In genomic region chr11:24472617-24473367, GRCm38 (mm10) we compare ENCODE assay signal across 15 mouse cellular contexts.
DNase-seq lines count a peak whose midpoint lies in the region; ATAC-seq and TF ChIP-seq lines count a peak whose summit lies in the region.
"Had no signal": no experiment of that assay in that cellular context is flagged by ENCODE, and none has a peak within 500 bp of the region (broad histone marks: within the 10 kb centered on the region; RNA-seq: fewer than 3 reads in every experiment).

No protein-coding gene starts in this region.

- H3K27me3 ChIP-seq in kidney, embryonic 15.5 days, result no peaks in the 10 kb centered on the region
- no peaks in the 10 kb centered on the region for H3K27me3 ChIP-seq in kidney, embryonic 14.5 days (ENCODE audit: control insufficient read depth, insufficient read depth, low read length)
- no peaks in the 10 kb centered on the region for H3K27me3 ChIP-seq in intestine, embryonic 15.5 days (replicated peaks)
- H3K27me3 ChIP-seq in stomach, embryonic 14.5 days (ENCODE audit: control insufficient read depth, insufficient read depth, low read length), result no peaks in the 10 kb centered on the region
- no peaks in the 10 kb centered on the region for H3K27me3 ChIP-seq in lung, postnatal 0 days (replicated peaks; ENCODE audit: insufficient read depth, low read length)
- H3K27me3 ChIP-seq: forebrain, embryonic 13.5 days; heart, embryonic 12.5 days had no signal

- no peak for TF ChIP-seq CTCF in lung, postnatal 0 days (IDR thresholded peaks at IDR 0.05)

- H3K9me3 ChIP-seq in kidney, embryonic 15.5 days (replicated peaks), result no peaks in the 10 kb centered on the region
- no peaks in the 10 kb centered on the region for H3K9me3 ChIP-seq in kidney, embryonic 14.5 days (ENCODE audit: control insufficient read depth, low read length)
- H3K9me3 ChIP-seq in intestine, embryonic 15.5 days, result no peaks in the 10 kb centered on the region
- no peaks in the 10 kb centered on the region for H3K9me3 ChIP-seq in stomach, embryonic 14.5 days (ENCODE audit: control insufficient read depth, low read depth, low read length)
- no peaks in the 10 kb centered on the region for H3K9me3 ChIP-seq in lung, postnatal 0 days (ENCODE audit: low read length)
- H3K9me3 ChIP-seq: forebrain, embryonic 13.5 days; heart, embryonic 12.5 days had no signal

- no peak overlapping the region for H3K9ac ChIP-seq in kidney, embryonic 15.5 days
- H3K9ac ChIP-seq in kidney, embryonic 14.5 days (ENCODE audit: low read depth, low read length), result no peak overlapping the region
- H3K9ac ChIP-seq in intestine, embryonic 15.5 days, result no peak overlapping the region
- no peak overlapping the region for H3K9ac ChIP-seq in stomach, embryonic 14.5 days (replicated peaks; ENCODE audit: low read depth, low read length)
- no peak overlapping the region for H3K9ac ChIP-seq in lung, postnatal 0 days (replicated peaks; ENCODE audit: low read depth)
- H3K9ac ChIP-seq: forebrain, embryonic 13.5 days; forebrain, postnatal 0 days; heart, embryonic 12.5 days had no signal

- peaks cover 3% of the 10 kb centered on the region; the same call in 1 of the 2 replicates for H3K4me1 ChIP-seq in kidney, embryonic 15.5 days
- H3K4me1 ChIP-seq in kidney, embryonic 14.5 days (ENCODE audit: control insufficient read depth, insufficient read depth, low read length), result no peaks in the 10 kb centered on the region
- H3K4me1 ChIP-seq in intestine, embryonic 15.5 days (replicated peaks), result no peaks in the 10 kb centered on the region
- H3K4me1 ChIP-seq in stomach, embryonic 14.5 days (ENCODE audit: control insufficient read depth, insufficient read depth, low read length), result 0 out of 2 replicates have a peak, but pooled peaks cover 8% of the 10 kb centered on the region
- no peaks in the 10 kb centered on the region for H3K4me1 ChIP-seq in lung, postnatal 0 days (ENCODE audit: insufficient read depth, low read depth, low read length)
- H3K4me1 ChIP-seq: forebrain, embryonic 13.5 days had no signal

- no peak for TF ChIP-seq EP300 in lung, postnatal 0 days (IDR thresholded peaks at IDR 0.05)

- ATAC-seq in kidney, embryonic 15.5 days (replicated peaks; ENCODE audit: low FRiP score), result 0 out of 2 replicates have a peak, but pooled peaks have one; percentile 25
- no peak for ATAC-seq in kidney, embryonic 14.5 days (ENCODE audit: low FRiP score, low TSS enrichment)
- peak; percentile 94 for ATAC-seq in intestine, embryonic 15.5 days
- ATAC-seq in stomach, embryonic 14.5 days (ENCODE audit: insufficient number of reproducible peaks, insufficient read depth, low FRiP score, low read depth), result peak; percentile 57
- ATAC-seq in lung, postnatal 0 days, result no peak
- ATAC-seq: forebrain, embryonic 13.5 days; forebrain, postnatal 0 days; inflammation-experienced regulatory T-cells, adult 6 months had no signal

- H3K27ac ChIP-seq in kidney, embryonic 15.5 days, result no peak overlapping the region
- no peak overlapping the region for H3K27ac ChIP-seq in kidney, embryonic 14.5 days (ENCODE audit: low read depth, low read length)
- peak overlapping the region; percentile 61; the same call in 1 of the 2 replicates for H3K27ac ChIP-seq in intestine, embryonic 15.5 days
- H3K27ac ChIP-seq in stomach, embryonic 14.5 days (ENCODE audit: low read length), result peak overlapping the region; percentile 33; the same call in 1 of the 2 replicates
- no peak overlapping the region for H3K27ac ChIP-seq in lung, postnatal 0 days (ENCODE audit: low read length)
- H3K27ac ChIP-seq: forebrain, embryonic 13.5 days; heart, adult 2 months had no signal

- DNase-seq in layer of hippocampus, adult 11-12 months (ENCODE audit: low spot score), result no peak
- no peak for DNase-seq in right cerebral cortex, adult 2 months (ENCODE audit: low spot score in 2 of 2)
- DNase-seq in lung, postnatal 0 days (ENCODE audit: low spot score), result no peak
- DNase-seq: adrenal gland, adult 8-10 months; adrenal gland, postnatal 36 days; embryo, embryonic 11 days; forebrain, postnatal 0 days had no signal

- WGBS in kidney, embryonic 15.5 days, result 70% methylated on average over 8 of the region's 8 CpGs
- 72% methylated on average over 8 of the region's 8 CpGs for WGBS in kidney, embryonic 14.5 days
- 56% methylated on average over 8 of the region's 8 CpGs for WGBS in intestine, embryonic 15.5 days
- 72% methylated on average over 8 of the region's 8 CpGs for whole genome bisulfite sequencing in stomach, embryonic 14.5 days
- WGBS in lung, postnatal 0 days, result 75% methylated on average over 8 of the region's 8 CpGs

- H3K4me3 ChIP-seq in kidney, embryonic 15.5 days (replicated peaks), result no peak overlapping the region
- no peak overlapping the region for H3K4me3 ChIP-seq in kidney, embryonic 14.5 days (ENCODE audit: low read length)
- no peak overlapping the region for H3K4me3 ChIP-seq in intestine, embryonic 15.5 days (replicated peaks)
- H3K4me3 ChIP-seq in stomach, embryonic 14.5 days (ENCODE audit: low read depth, low read length), result no peak overlapping the region
- no peak overlapping the region for H3K4me3 ChIP-seq in lung, postnatal 0 days (ENCODE audit: low read depth, low read length)
- H3K4me3 ChIP-seq: forebrain, embryonic 13.5 days; heart, adult 2 months; heart, embryonic 12.5 days had no signal

- H3K4me2 ChIP-seq in kidney, embryonic 15.5 days, result no peak overlapping the region
- H3K4me2 ChIP-seq in kidney, embryonic 14.5 days (replicated peaks; ENCODE audit: low read depth, low read length), result no peak overlapping the region
- peak overlapping the region; percentile 24; the same call in 1 of the 2 replicates for H3K4me2 ChIP-seq in intestine, embryonic 15.5 days (replicated peaks)
- no peak overlapping the region for H3K4me2 ChIP-seq in stomach, embryonic 14.5 days (replicated peaks; ENCODE audit: low read depth, low read length)
- H3K4me2 ChIP-seq in lung, postnatal 0 days (replicated peaks; ENCODE audit: low read depth, low read length), result no peak overlapping the region
- H3K4me2 ChIP-seq: forebrain, embryonic 13.5 days; heart, embryonic 12.5 days had no signal

- H3K36me3 ChIP-seq in kidney, embryonic 15.5 days, result no peaks in the 10 kb centered on the region
- no peaks in the 10 kb centered on the region for H3K36me3 ChIP-seq in kidney, embryonic 14.5 days (ENCODE audit: control insufficient read depth, insufficient read depth, low read length)
- H3K36me3 ChIP-seq in intestine, embryonic 15.5 days, result no peaks in the 10 kb centered on the region
- no peaks in the 10 kb centered on the region for H3K36me3 ChIP-seq in stomach, embryonic 14.5 days (ENCODE audit: control insufficient read depth, insufficient read depth, low read length)
- H3K36me3 ChIP-seq in lung, postnatal 0 days (ENCODE audit: insufficient read depth, low read length), result no peaks in the 10 kb centered on the region
- H3K36me3 ChIP-seq: heart, embryonic 12.5 days had no signal

Comparison
In these comparisons a context has a peak if more than half of its experiments do, and no peak if none do; other contexts are left out.
1. ATAC-seq: peak in kidney, embryonic 15.5 days (single experiment), intestine, embryonic 15.5 days (single experiment) and stomach, embryonic 14.5 days (single experiment); none in kidney, embryonic 14.5 days (single experiment) and lung, postnatal 0 days (single experiment).
2. H3K27ac ChIP-seq: peak in intestine, embryonic 15.5 days (single experiment) and stomach, embryonic 14.5 days (single experiment); none in kidney, embryonic 15.5 days (single experiment), kidney, embryonic 14.5 days (single experiment) and lung, postnatal 0 days (single experiment).